Mouse (Mus musculus): Measurements from ENCODE around the gene Bex1. TPM values are rescaled to one million over a fixed set of nuclear protein-coding genes. Genes with fewer than 3 reads are reported as not detected.

Gene Bex1
- polyA plus RNA-seq, 1 experiment from 2014 or later: 301 TPM

GRCm38 (mm10) chrX:136183107-136183506, 32.2 kb downstream of the Bex1 start:
- H3K4me1 ChIP-seq (ENCODE audit: control insufficient read depth, insufficient read depth, low read depth, low read length): no peaks in the 10 kb centered on the region
- no peaks in the 10 kb centered on the region for H3K36me3 ChIP-seq (ENCODE audit: control insufficient read depth, insufficient read depth, low read length)
- no peak overlapping the region for H3K9ac ChIP-seq (ENCODE audit: low read depth, low read length)
- H3K4me3 ChIP-seq (ENCODE audit: low read length): no peak overlapping the region
- 75% methylated on average over 1 of the region's 1 CpGs for WGBS
- no peak overlapping the region for H3K4me2 ChIP-seq (ENCODE audit: low read length)
- ATAC-seq: no peak
- no peaks in the 10 kb centered on the region for H3K27me3 ChIP-seq (replicated peaks; ENCODE audit: control insufficient read depth, insufficient read depth, low read length)
- no peak overlapping the region for H3K27ac ChIP-seq (ENCODE audit: low read depth, low read length)
- H3K9me3 ChIP-seq (ENCODE audit: control insufficient read depth, low read length): no peaks in the 10 kb centered on the region

GRCm38 (mm10) chrX:136180897-136181553, 34.3 kb downstream of the Bex1 start:
- no peaks in the 10 kb centered on the region for H3K9me3 ChIP-seq (ENCODE audit: control insufficient read depth, low read length)
- H3K27ac ChIP-seq (ENCODE audit: low read depth, low read length): no peak overlapping the region
- no peak for ATAC-seq
- no peak overlapping the region for H3K9ac ChIP-seq (ENCODE audit: low read depth, low read length)
- 23% methylated on average over 9 of the region's 11 CpGs for WGBS
- no peak overlapping the region for H3K4me3 ChIP-seq (ENCODE audit: low read length)
- no peaks in the 10 kb centered on the region for H3K36me3 ChIP-seq (ENCODE audit: control insufficient read depth, insufficient read depth, low read length)
- H3K27me3 ChIP-seq (replicated peaks; ENCODE audit: control insufficient read depth, insufficient read depth, low read length): no peaks in the 10 kb centered on the region
- H3K4me1 ChIP-seq (ENCODE audit: control insufficient read depth, insufficient read depth, low read depth, low read length): no peaks in the 10 kb centered on the region
- no peak overlapping the region for H3K4me2 ChIP-seq (ENCODE audit: low read length)

GRCm38 (mm10) chrX:136172786-136173185, 42.5 kb downstream of the Bex1 start:
- Histone ChIP-seq H3K9ac (ENCODE audit: low read depth, low read length) (no peak overlapping the region), H3K4me3 (ENCODE audit: low read length) (peak overlapping the region; percentile 51), H3K4me2 (ENCODE audit: low read length) (peak overlapping the region; percentile 60), H3K9me3 (ENCODE audit: control insufficient read depth, low read length) (no peaks in the 10 kb centered on the region), H3K27ac (ENCODE audit: low read depth, low read length) (0 out of 2 replicates have a peak overlapping the region, but pooled peaks have one; percentile 48), H3K4me1 (ENCODE audit: control insufficient read depth, insufficient read depth, low read depth, low read length) (peaks cover 2% of the 10 kb centered on the region), H3K27me3 (replicated peaks; ENCODE audit: control insufficient read depth, insufficient read depth, low read length) (no peaks in the 10 kb centered on the region), H3K36me3 (ENCODE audit: control insufficient read depth, insufficient read depth, low read length) (no peaks in the 10 kb centered on the region)
- ATAC-seq: no peak
- WGBS: 15% methylated on average over 10 of the region's 10 CpGs

GRCm38 (mm10) chrX:136172118-136172551, 43.2 kb downstream of the Bex1 start, which contains the start of gene Tceal8:
Tceal8 (minus strand) TSS chrX:136172342.
- peak within 1 kb of the TSS; percentile 60 for H3K4me2 ChIP-seq (ENCODE audit: low read length)
- H3K27ac ChIP-seq (ENCODE audit: low read depth, low read length): peak within 1 kb of the TSS; percentile 82
- WGBS: 15% methylated on average over 10 of the region's 10 CpGs
- H3K9ac ChIP-seq (ENCODE audit: low read depth, low read length): peak within 1 kb of the TSS; percentile 64
- no peaks in the 10 kb centered on the region for H3K27me3 ChIP-seq (replicated peaks; ENCODE audit: control insufficient read depth, insufficient read depth, low read length)
- ATAC-seq: peak; percentile 99
- no peaks in the 10 kb centered on the region for H3K36me3 ChIP-seq (ENCODE audit: control insufficient read depth, insufficient read depth, low read length)
- H3K4me3 ChIP-seq (ENCODE audit: low read length): peak within 1 kb of the TSS; percentile 51
- H3K4me1 ChIP-seq (ENCODE audit: control insufficient read depth, insufficient read depth, low read depth, low read length): peaks cover 2% of the 10 kb centered on the region
- no peaks in the 10 kb centered on the region for H3K9me3 ChIP-seq (ENCODE audit: control insufficient read depth, low read length)

- H3K9ac ChIP-seq (ENCODE audit: low read depth, low read length): peak overlapping the region; percentile 64
- H3K27ac ChIP-seq (ENCODE audit: low read depth, low read length): peak overlapping the region; percentile 77
- peak overlapping the region; percentile 60 for H3K4me2 ChIP-seq (ENCODE audit: low read length)
- H3K4me1 ChIP-seq (ENCODE audit: control insufficient read depth, insufficient read depth, low read depth, low read length): peaks cover 2% of the 10 kb centered on the region
- H3K36me3 ChIP-seq (ENCODE audit: control insufficient read depth, insufficient read depth, low read length): no peaks in the 10 kb centered on the region
- H3K27me3 ChIP-seq (replicated peaks; ENCODE audit: control insufficient read depth, insufficient read depth, low read length): no peaks in the 10 kb centered on the region
- 22% methylated on average over 24 of the region's 24 CpGs for WGBS
- H3K9me3 ChIP-seq (ENCODE audit: control insufficient read depth, low read length): no peaks in the 10 kb centered on the region
- H3K4me3 ChIP-seq (ENCODE audit: low read length): peak overlapping the region; percentile 51
- peak; percentile 77 for ATAC-seq
Measured at GRCm38 (mm10) chrX:136171189-136172117, 43.9 kb downstream of the Bex1 start.

- no peak overlapping the region for H3K9ac ChIP-seq (ENCODE audit: low read depth, low read length)
Measured at GRCm38 (mm10) chrX:136170625-136171024, 44.7 kb downstream of the Bex1 start.

More at GRCm38 (mm10) chrX:136170625-136171024, 44.7 kb downstream of the Bex1 start:
- Histone ChIP-seq H3K27ac (ENCODE audit: low read depth, low read length) (no peak overlapping the region), H3K4me2 (ENCODE audit: low read length) (peak overlapping the region; percentile 60), H3K9me3 (ENCODE audit: control insufficient read depth, low read length) (no peaks in the 10 kb centered on the region), H3K4me3 (ENCODE audit: low read length) (peak overlapping the region; percentile 51), H3K36me3 (ENCODE audit: control insufficient read depth, insufficient read depth, low read length) (no peaks in the 10 kb centered on the region), H3K4me1 (ENCODE audit: control insufficient read depth, insufficient read depth, low read depth, low read length) (peaks cover 2% of the 10 kb centered on the region), H3K27me3 (replicated peaks; ENCODE audit: control insufficient read depth, insufficient read depth, low read length) (no peaks in the 10 kb centered on the region)
- 72% methylated on average over 10 of the region's 10 CpGs for WGBS
- no peak for ATAC-seq

Small RNA genes within 50 kb of the gene (microRNA-seq; reads per million reads assigned to microRNA genes)
- not detected for gene Mir6383

Other genes starting within 250 kb of the Bex1 start
- 271 and 305 TPM in 2 replicates for gene Arxes2, start 221.7 kb downstream of the Bex1 start, polyA plus RNA-seq (2015; fragmentation: Nextera tagmentation; extraction: Ambion mirVana)
- 148 and 179 TPM in 2 replicates for gene Arxes1, start 182.1 kb downstream of the Bex1 start, polyA plus RNA-seq (2015; fragmentation: Nextera tagmentation; extraction: Ambion mirVana)
- gene Bex2, start 147.3 kb downstream of the Bex1 start, polyA plus RNA-seq (2015; fragmentation: Nextera tagmentation; extraction: Ambion mirVana): 784 and 846 TPM in 2 replicates
- gene Nxf3, start 130.3 kb downstream of the Bex1 start, polyA plus RNA-seq (2015; fragmentation: Nextera tagmentation; extraction: Ambion mirVana): not detected in 2 replicates
- 137 and 140 TPM in 2 replicates for gene Bex4, start 76.5 kb downstream of the Bex1 start, polyA plus RNA-seq (2015; fragmentation: Nextera tagmentation; extraction: Ambion mirVana)
- gene Tceal8, start 43.2 kb downstream of the Bex1 start, polyA plus RNA-seq (2015; fragmentation: Nextera tagmentation; extraction: Ambion mirVana): 121 and 134 TPM in 2 replicates
- gene Tceal5, start 11.6 kb downstream of the Bex1 start, polyA plus RNA-seq (2015; fragmentation: Nextera tagmentation; extraction: Ambion mirVana): 37.8 and 39.5 TPM in 2 replicates
- gene Tceal7, start 734 bp downstream of the Bex1 start, polyA plus RNA-seq (2015; fragmentation: Nextera tagmentation; extraction: Ambion mirVana): 2.9 and 14.2 TPM in 2 replicates
- gene Tceal9, start 29.6 kb upstream of the Bex1 start, polyA plus RNA-seq (2015; fragmentation: Nextera tagmentation; extraction: Ambion mirVana): 226 and 232 TPM in 2 replicates
- gene Bex3, start 54.7 kb upstream of the Bex1 start, polyA plus RNA-seq (2015; fragmentation: Nextera tagmentation; extraction: Ambion mirVana): 710 and 810 TPM in 2 replicates